Mouse (Mus musculus) neural tube, embryonic 10.5 days (tissue): ENCODE results near the gene Armh1.

Experiments used
- DNase-seq: peaks from one replicate; pipeline ENCODE4 v3.0.0-alpha.2; 2017; ENCODE audit warnings: low spot score; ENCODE audit errors: extremely low spot score

Gene Armh1

DNA sequence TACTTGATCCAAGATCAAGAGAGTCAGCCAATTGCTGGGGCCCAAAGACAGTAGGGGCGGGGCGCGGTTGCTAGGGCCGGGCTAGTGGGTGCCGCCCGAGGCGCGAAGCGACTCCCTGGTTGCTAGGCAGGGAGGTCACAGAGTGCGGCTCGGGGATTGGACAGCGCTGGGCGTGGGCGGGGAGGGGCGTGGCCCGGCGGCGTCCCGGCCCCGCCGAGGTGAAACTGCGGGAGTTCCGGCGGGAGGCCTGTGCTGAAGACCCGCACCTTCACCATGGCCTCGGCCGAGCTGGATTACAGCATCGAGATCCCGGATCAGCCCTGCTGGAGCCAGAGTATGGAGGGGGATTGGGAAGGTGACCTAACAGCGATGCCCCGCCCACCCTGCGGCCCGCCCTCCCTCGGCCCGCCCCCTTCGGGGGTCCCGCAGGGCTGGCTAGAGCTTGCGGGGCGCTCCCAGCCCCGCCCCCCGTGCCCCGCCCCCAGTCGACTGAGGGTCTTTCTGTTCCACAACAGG, at the start of gene Armh1, which contains the start of gene Tmem53:
Gene Armh1 (minus strand): TSS at position 325 of the 516 bp plus-strand sequence.
Gene Tmem53 (plus strand): TSS at position 151 of the 516 bp plus-strand sequence.
- peak; percentile 97 for DNase-seq

DNA sequence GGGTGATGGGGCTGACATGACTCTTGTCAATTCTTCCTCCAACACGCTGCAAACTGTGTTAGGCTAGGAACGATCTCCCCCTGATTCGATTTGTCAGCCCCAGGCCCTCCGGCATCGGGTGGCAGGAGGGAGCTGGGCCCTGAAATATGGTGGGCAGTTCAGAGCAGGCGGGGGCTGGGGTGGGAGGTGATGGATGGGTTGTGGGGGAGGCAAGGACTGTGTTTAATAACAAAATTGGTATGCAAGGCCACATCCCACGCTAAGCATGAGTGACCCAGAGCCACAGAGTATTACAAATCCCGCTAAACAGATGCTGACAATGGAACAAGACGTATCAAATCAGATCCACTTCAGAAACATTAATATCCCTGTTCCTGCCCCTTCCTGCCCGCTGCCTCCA, 48.0 kb upstream of the Armh1 start:
- DNase-seq = no peak

DNA sequence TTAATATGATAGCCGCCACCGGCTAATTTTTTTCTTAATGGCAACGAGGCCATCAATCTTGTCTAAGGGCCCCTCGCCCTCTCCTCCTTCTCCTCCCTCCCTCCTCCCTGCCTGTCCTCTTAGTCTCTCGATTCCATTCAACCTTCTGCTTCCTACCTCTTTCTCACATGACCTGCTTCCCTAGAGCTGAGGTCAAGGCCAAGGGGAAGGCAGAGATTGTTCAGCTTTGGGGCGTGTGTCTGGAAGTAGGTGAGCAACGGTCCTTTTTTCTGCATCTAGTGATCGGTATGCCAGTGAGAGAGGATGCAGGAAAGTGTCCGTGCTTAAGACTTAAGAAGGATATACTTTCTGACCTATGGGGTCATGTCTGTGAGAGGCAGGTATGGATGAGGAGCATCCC, 45.9 kb upstream of the Armh1 start:
- DNase-seq = no peak

DNA sequence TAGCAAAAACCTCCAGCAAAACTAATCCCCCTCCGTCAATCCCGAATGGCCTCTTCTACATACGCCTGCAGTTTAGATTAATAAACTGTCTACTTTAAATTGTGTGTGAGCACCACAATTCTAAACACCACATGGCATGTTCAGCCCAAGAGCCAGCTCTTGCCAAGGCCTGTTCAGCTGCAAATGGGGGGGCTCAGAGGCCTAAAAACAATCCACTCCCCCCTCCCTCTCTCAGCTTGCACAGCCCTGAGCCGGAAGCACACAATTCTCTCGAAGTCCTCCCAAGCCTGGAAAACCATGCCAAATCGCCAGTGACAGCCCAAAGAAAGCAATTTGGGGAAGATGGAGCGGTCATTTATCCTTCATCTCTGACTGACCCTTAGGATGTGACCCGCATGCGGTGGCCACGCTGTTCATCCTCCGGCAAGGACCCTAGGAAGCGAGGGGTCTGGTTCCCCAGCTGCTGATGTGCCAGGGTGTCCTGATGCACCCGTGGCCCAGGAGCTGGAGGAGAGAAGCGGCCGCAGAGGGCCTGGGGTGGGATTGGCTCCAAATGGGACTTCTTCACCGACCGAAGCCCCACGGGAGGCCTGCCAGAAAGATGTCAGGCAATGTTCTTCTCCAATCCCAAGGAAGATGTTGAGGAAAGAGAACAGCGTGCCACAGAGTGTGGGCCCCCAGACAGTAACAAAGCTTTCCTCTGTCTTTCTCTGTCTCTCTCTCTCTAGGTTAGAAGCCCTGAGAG, 45.1 kb upstream of the Armh1 start:
- DNase-seq = no peak

DNA sequence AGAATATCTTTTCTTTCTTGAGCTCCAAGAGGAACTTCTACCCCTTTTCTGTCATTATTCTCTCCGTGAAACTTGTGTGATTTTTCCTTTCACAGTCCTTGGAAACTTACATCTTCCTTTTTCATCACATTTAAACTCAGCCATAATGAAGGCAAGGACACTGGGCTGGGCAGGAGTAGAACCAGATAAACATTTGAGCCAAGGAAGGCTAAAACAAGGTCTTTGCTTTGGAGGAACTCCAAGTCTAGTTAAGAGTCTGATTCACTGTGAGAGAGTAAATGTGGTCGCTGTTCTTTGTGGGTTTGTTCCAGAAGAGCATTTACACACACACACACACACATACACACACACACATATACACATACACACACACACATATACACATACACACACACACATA, 39.8 kb upstream of the Armh1 start:
- DNase-seq = no peak

DNA sequence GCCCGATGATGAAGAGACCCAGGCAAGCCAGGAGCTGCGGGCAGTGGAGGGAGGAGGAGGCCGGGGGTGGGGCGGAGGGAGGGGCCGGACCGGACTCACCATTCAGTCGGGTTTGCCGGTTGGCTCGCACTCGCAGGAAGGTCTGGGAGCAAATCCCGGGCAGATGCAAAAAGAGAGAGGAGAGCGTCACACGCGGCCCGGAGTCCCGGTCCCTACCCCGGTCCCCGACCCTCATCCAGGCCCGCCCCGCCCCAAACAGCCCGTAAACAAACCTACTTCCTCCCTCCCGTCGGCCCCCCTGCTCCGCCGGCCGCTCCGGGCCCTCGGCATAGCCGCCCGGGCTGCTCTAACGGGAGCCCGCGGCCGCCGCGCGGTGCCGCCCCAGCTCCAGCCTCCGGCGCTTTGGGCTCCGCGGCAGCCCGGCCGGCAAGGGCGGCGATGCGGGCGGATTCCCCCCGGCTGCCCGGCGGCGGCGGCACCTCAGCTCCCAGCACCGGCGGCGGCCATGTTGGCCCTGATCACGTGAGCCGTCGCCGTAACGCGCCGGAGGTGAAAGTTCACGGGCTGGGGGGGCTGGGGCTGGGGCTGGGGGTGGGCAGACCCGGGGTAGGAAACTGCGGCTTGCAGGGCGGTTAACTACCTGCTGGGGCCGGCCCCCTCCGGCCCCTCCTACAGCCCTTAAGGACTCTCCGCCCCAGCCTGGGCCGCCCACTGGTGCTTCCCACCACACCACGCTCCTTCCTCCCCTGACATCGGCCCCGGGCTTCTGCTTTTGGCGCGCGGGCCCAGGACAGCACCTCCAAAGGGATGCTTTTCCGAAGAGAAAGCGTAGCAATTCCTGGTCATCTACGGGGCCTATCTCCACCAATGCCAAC, 37.2 kb upstream of the Armh1 start:
- peak; percentile 87 for DNase-seq

DNA sequence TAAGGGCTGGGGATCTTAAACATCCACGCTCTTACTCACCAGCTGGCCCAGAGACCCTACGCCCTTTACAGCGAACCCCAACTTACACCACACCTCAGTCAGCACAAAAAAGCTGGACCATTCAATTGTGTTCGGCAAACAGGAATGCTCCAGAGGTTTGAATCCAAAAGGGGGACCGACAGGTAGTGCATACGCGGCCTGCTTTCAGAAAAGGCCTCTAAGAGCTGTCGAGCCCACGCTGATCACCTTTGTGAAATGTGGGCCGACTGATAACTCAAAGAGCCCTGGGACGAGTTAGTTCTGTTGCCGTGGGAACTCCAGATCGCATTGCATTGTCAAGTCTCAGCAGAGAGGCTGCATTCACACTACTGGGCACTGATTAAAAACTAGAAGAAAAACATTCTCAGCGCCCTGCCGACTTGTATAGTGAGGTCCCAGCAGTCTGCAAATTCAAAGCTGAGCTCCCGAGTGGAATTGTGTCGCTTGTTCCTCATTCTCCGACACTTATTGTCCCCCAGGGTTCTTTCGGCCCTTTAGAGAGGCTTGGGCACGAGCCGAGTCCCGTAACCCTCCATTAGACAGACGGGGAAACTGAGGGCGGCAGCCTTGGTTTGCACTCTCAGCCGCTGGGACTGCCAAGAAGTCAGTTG, 36.5 kb upstream of the Armh1 start:
- no peak for DNase-seq

DNA sequence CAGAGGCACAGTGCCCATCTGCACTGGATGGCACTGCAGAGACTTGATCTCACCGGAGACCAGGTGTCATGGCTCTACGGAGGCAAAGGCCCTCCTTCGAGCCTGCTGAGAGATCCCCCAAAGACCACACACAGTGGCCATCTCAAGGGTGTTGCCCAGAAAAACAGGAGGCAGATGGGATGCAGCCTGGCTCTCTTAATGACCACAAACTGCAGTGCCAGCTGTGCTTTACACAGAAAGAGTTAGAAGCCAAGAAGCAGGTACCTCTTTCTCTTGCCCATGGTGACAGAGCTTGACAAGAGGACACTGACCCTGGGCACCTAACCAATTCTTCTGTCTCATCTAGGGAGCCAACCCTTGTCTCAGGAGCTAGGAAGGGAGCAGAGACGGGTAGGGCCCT, 32.4 kb upstream of the Armh1 start:
- DNase-seq = no peak

DNA sequence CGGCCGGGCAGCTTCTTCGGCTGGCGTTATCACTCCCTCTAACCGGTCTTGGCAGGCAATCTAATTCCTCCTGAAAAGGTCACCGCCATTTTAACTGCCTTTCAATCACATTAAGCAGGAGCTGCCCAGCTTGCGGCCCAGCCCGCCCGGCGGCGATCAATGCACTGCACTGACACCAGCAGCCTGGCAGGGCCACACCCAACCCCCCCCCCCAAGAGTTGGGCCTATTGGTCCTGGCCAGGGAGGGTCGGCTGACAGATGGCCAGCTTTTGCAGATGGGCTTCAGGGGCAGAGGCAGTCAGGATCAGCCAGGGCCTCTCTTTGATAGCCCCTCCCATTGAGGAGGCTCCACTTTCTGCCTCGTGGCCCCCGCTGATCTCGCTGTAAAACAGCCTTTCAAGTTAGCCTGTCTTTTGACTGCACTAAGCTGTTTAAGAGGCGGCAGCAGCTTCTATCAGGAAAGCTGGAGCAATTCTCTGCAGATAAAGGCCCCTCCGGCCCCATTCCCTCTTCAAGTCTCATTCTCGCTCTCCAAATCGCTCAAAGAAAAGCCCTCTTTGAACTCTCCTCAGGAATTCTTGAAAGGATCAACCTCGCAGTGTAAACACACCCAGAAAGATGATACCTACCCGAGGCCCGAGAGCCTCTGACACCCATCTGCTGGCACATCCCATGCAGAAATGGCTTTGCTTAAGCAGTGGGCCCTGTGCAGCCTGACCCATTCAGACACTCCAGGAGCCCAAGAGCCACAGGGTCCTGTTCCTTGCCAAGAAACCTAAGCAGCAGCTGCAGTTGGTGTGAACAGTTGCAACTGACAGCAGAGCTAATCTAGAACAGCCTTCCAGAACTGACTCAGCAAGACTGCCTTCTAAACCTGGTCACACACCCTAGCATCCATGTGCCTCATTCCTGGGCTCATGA, 31.6 kb upstream of the Armh1 start:
- peak; percentile 69 for DNase-seq

DNA sequence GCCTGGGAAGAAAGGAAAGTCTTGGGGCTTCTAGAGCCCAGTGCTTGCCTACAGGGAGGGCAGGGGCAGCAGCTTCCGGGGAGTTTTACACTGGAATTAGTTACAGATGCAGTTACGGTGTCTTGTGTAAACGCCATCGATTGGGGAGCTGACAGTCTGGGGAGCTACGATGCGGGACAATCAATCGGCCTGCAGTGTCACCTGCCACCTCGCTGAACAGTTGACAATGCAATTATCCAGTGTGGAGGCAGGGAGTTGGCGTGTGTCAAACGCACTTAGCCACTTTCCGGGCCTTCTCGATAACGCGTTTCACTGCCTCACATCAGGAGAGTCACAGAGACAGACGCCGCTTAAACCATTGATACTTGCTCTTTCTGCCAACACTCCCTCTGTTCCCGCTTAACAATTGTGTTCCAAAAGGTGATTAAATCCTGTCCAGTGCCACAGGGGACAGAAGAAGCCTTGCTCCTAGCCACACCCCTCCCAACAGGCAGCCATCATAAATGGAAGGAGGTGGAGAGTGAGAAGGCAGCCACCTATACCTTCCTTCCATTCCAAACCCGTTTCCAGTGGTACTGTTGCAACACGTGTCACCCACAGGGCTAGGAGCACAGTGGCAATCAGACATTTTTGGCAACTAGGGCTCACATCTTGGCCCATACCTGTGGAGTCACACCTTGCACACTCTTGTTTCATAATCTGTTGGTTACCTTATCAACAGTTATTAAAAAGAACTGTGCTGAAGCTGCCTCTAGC, 29.3 kb upstream of the Armh1 start:
- no peak for DNase-seq

DNA sequence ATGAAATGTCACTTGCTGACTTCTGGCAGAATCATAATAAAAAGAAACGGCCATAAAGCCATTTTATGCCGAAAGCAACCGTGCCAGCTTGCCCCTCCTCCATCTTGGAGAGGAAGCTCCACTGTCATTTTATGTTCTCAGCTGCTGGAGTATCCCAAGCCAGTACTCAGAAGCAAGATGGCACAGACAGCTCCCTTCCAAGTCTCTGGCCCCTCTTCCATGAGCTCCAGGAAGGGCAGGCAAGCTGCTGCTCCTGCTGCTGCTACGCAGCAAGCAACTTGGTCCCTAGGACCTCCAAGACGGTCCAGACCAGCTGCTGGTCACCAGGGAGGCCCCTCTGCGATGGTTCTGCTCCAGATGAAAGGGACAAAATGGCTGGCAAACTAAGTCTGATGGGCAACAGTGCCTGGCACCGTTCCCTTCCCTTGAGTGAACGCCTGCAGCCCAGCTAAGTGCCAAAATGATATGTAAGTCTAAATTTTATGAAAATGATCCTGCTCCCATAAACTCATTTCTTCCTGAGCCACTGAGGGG, 28.5 kb upstream of the Armh1 start:
- no peak for DNase-seq

DNA sequence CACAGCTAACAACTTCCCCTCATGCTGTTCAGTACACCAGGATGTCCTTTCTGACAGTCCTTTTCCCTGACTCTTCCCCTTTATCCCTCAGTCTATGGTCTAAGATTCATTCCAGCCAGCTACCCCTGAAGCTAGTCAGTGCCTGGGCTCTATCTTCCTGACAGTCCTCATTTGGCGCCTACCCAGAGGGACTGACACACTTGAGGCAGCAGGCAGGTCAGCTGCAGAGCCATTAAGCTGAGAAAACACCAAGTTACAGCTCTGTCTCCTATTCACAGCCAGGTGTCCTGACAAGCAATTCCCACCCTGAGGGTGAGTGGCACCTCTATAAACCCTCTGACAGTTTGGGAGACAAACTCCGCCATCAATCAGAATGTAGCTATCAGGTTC, 27.3 kb upstream of the Armh1 start:
- no peak for DNase-seq

DNA sequence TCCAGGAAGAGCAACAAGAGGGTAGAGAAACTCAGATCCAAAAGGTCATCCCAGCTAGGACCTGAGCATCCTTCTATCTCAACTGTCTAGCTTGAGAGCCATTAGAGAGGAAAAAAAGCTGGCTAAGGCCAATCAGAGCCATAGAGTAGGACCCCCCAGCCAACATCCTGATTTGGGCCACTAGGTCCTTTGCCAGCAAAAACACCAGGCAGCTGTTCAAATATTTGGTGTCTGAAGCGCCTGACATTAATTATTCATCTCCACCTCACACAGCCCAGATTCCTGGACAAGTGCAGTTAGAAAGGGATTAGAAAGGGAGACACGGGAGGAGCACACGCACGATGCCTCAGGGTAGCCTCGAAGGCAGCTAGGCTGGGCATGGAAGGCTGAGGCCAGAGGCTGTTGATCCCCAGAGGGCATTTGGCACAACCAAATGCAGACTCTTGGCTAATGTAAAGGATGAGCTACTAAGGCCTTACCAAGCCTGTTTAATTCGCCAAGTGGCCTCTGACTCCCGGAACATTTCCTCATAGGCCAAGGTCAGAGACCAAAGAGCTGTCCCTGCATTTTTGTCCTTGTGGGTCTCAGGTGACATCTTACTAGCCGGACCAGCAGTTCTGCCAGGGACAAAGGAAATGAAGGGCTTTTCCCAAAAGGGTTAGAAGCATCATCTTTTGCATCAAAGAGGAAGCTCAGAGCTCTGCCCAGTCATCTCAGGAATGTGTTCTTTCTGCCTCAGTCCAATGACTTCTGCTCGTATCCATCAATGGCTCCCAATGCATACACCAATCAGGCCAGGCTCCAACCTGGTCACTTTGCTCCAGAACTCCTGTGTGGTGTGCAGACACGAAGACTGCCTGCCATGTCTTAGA, 26.7 kb upstream of the Armh1 start:
- no peak for DNase-seq

DNA sequence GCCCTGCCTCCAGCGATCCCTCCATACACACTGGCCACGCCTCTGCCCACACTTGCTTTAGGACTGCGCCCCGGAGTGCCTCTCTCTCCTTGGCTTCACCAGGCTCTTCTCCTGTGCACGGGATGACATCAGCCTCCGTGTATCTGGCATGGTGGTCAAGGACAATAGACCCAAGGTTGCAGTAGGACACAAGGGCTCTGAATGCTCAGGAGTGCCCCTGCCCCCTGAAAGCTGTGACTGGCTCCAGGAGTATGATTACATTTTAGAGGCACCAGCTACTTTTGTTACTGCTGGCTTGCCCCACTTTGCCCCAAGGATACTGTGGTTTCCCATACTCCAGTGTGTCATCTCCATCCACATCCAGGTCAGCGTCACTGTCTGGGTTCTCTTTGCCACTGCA, 25.8 kb upstream of the Armh1 start:
- DNase-seq = no peak

DNA sequence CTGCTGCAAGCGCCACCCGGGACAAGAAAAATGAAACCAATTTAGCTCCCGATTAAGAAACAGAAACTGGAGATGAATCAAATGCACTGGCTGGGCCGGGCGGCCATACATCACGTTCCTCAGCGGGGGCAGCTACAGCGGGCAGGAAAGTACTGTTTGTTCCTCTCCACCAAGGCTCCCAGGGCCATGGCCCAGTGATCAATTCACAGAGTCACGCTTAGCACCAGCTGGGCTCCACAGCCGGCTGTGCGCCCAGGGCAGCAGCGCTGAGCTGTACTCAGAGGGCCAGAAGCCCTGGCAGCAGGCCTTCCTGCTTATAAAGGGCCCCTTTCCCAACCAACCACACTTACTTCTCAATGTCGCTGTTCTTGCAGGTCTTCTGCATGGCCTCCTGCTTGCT, 25.1 kb upstream of the Armh1 start:
- DNase-seq = no peak

DNA sequence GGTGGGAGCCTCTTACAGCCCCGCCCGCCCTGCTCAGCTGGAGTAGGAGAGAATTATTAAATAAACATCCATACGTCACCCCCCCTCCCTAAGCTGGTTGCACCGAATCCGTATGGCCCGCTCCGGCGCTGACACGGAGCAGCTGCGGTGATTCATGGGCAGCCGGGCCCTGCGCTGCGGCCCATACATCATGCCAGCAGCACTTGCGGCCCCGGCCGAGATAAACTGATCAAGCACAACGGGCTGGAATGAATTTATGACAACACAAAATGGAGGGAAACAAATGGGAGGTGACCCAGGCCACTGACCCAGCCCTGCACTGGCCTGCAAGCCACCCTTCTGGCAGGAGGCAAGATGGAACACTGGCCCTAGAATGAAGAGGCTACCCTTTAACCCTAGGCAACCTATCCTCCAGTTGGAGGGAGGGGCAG, 24.4 kb upstream of the Armh1 start:
- peak; percentile 55 for DNase-seq

DNA sequence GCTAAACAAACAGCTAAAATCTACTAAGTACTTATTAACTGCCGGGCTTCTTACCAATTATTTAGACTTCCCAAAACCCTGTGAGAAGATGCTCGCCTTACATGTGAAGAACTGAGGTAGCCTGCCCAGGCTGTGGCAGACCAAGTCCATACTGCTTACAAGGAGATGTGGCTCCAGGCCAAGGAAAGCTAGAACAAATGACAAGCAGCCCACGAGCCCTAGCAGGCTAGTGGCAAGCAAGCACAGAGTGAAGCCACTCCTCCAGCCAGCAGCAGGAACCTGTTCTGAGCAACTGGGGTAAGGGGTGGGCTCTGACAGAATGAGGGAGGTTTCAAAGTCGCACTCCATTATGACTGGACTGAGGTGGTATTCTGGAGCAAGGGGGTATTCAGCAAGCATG, 22.8 kb upstream of the Armh1 start:
- no peak for DNase-seq

DNA sequence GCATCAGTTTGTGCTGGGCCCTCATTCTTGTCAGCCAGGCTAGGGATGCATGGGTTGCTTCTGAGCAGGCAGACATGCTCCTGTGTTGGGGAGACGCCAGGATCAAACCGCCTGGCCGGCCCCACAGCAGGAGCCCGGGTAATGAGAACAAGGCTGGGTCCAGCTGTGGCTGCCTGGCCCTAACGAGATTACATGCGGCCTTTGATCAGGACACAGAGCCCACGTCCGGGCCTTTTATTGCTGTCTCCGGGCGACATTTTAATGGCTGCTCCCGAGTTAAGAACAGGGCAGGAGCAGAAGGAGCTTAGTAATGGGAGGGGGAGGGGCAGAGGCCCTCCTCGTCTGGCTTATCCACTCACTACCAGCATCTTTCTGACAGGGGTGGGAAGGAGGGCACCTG, 20.5 kb upstream of the Armh1 start:
- no peak for DNase-seq

DNA sequence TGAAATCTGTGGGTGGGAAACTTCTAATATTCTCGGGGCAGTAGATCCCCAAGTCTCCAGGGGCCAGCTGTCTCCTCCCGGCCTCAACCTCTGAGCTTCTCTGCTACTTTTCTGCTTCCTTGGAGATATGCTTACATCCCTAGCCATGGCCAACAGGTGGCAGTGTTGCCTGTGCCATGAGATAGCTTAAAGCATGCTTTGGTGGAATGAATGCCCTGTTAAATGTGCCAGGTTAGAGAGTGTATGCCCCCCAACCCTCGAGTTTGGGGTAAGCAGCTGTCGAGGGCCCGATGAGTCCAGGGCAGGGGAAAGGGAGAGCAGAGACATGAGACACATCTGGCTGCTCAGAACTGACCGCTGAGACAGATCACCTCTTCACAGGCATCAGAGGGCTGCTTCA, 18.4 kb upstream of the Armh1 start:
- DNase-seq = peak; percentile 79
